Mouse (Mus musculus) hindbrain, embryonic 13.5 days (tissue): ENCODE results near the gene 4930412O13Rik. TPM values are rescaled to one million over a fixed set of nuclear protein-coding genes. Genes with fewer than 3 reads are reported as not detected.

ENCODE experiments used
- ATAC-seq: fragments of 200-750 bp; cut with Nextera tagmentation; 2 replicates; pipeline ENCODE4 v1.8.0; 2017; ENCODE audit warnings: moderate TSS enrichment; ENCODE audit not compliant: low FRiP score
- H3K27ac ChIP-seq: fragments of 300-500 bp; sonication (generic); 2 replicates; pipeline ENCODE4 v1.5.1; 2015; ENCODE audit warnings: inconsistent platforms, mild to moderate bottlenecking, moderate library complexity
- H3K27me3 ChIP-seq: fragments of 300-500 bp; sonication (generic); 2 replicates; pipeline ENCODE4 v1.6.1; 2015; ENCODE audit warnings: mild to moderate bottlenecking, inconsistent platforms
- H3K36me3 ChIP-seq: fragments of 300-500 bp; sonication (generic); 2 replicates; pipeline ENCODE4 v1.6.1; 2015; ENCODE audit warnings: mild to moderate bottlenecking, inconsistent platforms
- H3K4me1 ChIP-seq: fragments of 300-500 bp; sonication (generic); replicated peaks from 2 replicates; pipeline ENCODE4 v1.6.1; 2015; ENCODE audit warnings: inconsistent platforms
- H3K4me2 ChIP-seq: fragments of 300-500 bp; sonication (generic); 2 replicates; pipeline ENCODE4 v1.6.1; 2015; ENCODE audit warnings: inconsistent platforms, mild to moderate bottlenecking, moderate library complexity
- H3K4me3 ChIP-seq: fragments of 300-500 bp; sonication (generic); 2 replicates; pipeline ENCODE4 v1.5.1; 2015; ENCODE audit warnings: mild to moderate bottlenecking, inconsistent platforms
- H3K9ac ChIP-seq: fragments of 300-500 bp; sonication (generic); 2 replicates; pipeline ENCODE4 v1.6.1; 2015; ENCODE audit warnings: mild to moderate bottlenecking, inconsistent platforms
- H3K9me3 ChIP-seq: fragments of 300-500 bp; sonication (generic); 2 replicates; pipeline ENCODE4 v1.6.1; 2016; ENCODE audit warnings: inconsistent platforms
- WGBS: fragments of 180-500 bp; shearing (Covaris S2); methylation state at CpG from one replicate; pipeline ENCODE4 v1.1.7; 2015; 5-methylcytosine and 5-hydroxymethylcytosine counted together
- polyA plus RNA-seq: library from polyadenylated mRNA; unstranded; fragments of >200 nt; fragmentation: Nextera tagmentation; extraction: Ambion mirVana; gene quantifications from 2 replicates; pipeline ENCODE4 v1.2.1, GENCODE M21; 2015

Gene 4930412O13Rik
- polyA plus RNA-seq, 1 experiment from 2014 or later, result 1.1 TPM

- no peak for ATAC-seq
- Histone ChIP-seq H3K27me3 (peaks cover 95% of the 10 kb centered on the region), H3K9ac (peak overlapping the region; percentile 66), H3K4me1 (peaks cover 42% of the 10 kb centered on the region), H3K4me3 (peak overlapping the region; percentile 41), H3K27ac (peak overlapping the region; percentile 78), H3K4me2 (peak overlapping the region; percentile 61), H3K9me3 (no peaks in the 10 kb centered on the region), H3K36me3 (no peaks in the 10 kb centered on the region)
- WGBS, result 0% methylated on average over 39 of the region's 39 CpGs
These were observed 1.4 kb downstream of the 4930412O13Rik start for GRCm38 (mm10) chr2:9882371-9882925.

- Histone ChIP-seq H3K4me1 (peaks cover 39% of the 10 kb centered on the region), H3K9me3 (no peaks in the 10 kb centered on the region), H3K27ac (peak overlapping the region; percentile 78), H3K4me2 (peak overlapping the region; percentile 61), H3K36me3 (no peaks in the 10 kb centered on the region), H3K4me3 (peak overlapping the region; percentile 41), H3K9ac (peak overlapping the region; percentile 66), H3K27me3 (peaks cover 96% of the 10 kb centered on the region)
- no peak for ATAC-seq
- WGBS, result under 1% methylated on average over 43 of the region's 43 CpGs
These were observed 2.1 kb downstream of the 4930412O13Rik start for GRCm38 (mm10) chr2:9882926-9883802.

GRCm38 (mm10) chr2:9883803-9884532, 2.9 kb downstream of the 4930412O13Rik start:
- H3K9me3 ChIP-seq, result no peaks in the 10 kb centered on the region
- no peaks in the 10 kb centered on the region for H3K36me3 ChIP-seq
- H3K4me3 ChIP-seq, result peak overlapping the region; percentile 41
- peak overlapping the region; percentile 78 for H3K27ac ChIP-seq
- ATAC-seq, result no peak
- H3K4me1 ChIP-seq, result peaks cover 31% of the 10 kb centered on the region
- under 1% methylated on average over 27 of the region's 27 CpGs for WGBS
- peak overlapping the region; percentile 66; the same call in 1 of the 2 replicates for H3K9ac ChIP-seq
- H3K4me2 ChIP-seq, result peak overlapping the region; percentile 61
- H3K27me3 ChIP-seq, result peaks cover 96% of the 10 kb centered on the region

- Histone ChIP-seq H3K9ac (peak overlapping the region; percentile 66), H3K4me2 (peak overlapping the region; percentile 61), H3K4me1 (peaks cover 29% of the 10 kb centered on the region), H3K4me3 (peak overlapping the region; percentile 41), H3K36me3 (no peaks in the 10 kb centered on the region), H3K9me3 (no peaks in the 10 kb centered on the region), H3K27ac (peak overlapping the region; percentile 78), H3K27me3 (peaks cover 96% of the 10 kb centered on the region)
- WGBS, result 1% methylated on average over 15 of the region's 15 CpGs
- no peak for ATAC-seq
These were observed 3.6 kb downstream of the 4930412O13Rik start for GRCm38 (mm10) chr2:9884533-9885216.

- Histone ChIP-seq H3K9ac (peak overlapping the region; percentile 66), H3K4me1 (peaks cover 31% of the 10 kb centered on the region), H3K27me3 (peaks cover 96% of the 10 kb centered on the region), H3K36me3 (no peaks in the 10 kb centered on the region), H3K27ac (peak overlapping the region; percentile 78), H3K4me3 (peak overlapping the region; percentile 41), H3K4me2 (peak overlapping the region; percentile 61; the same call in 1 of the 2 replicates), H3K9me3 (no peaks in the 10 kb centered on the region)
- 2% methylated on average over 14 of the region's 14 CpGs for WGBS
- ATAC-seq, result no peak
These were observed 4.2 kb downstream of the 4930412O13Rik start for GRCm38 (mm10) chr2:9885217-9885770.

GRCm38 (mm10) chr2:9886031-9886430, 5.0 kb downstream of the 4930412O13Rik start:
- Histone ChIP-seq H3K4me2 (peak overlapping the region; percentile 61), H3K36me3 (no peaks in the 10 kb centered on the region), H3K9me3 (no peaks in the 10 kb centered on the region), H3K4me3 (peak overlapping the region; percentile 41), H3K9ac (peak overlapping the region; percentile 66), H3K4me1 (peaks cover 27% of the 10 kb centered on the region), H3K27ac (peak overlapping the region; percentile 78), H3K27me3 (peaks cover 96% of the 10 kb centered on the region)
- no peak for ATAC-seq
- WGBS, result 8% methylated on average over 3 of the region's 3 CpGs

GRCm38 (mm10) chr2:9886921-9887610, 6.0 kb downstream of the 4930412O13Rik start:
- Histone ChIP-seq H3K9ac (peak overlapping the region; percentile 46; the same call in 1 of the 2 replicates), H3K4me1 (peaks cover 20% of the 10 kb centered on the region), H3K27ac (peak overlapping the region; percentile 24), H3K4me3 (peak overlapping the region; percentile 41), H3K27me3 (peaks cover 92% of the 10 kb centered on the region), H3K4me2 (peak overlapping the region; percentile 61; the same call in 1 of the 2 replicates), H3K9me3 (no peaks in the 10 kb centered on the region), H3K36me3 (no peaks in the 10 kb centered on the region)
- no peak for ATAC-seq
- 2% methylated on average over 7 of the region's 7 CpGs for WGBS

GRCm38 (mm10) chr2:9887636-9888035, 6.6 kb downstream of the 4930412O13Rik start:
- Histone ChIP-seq H3K27ac (0 out of 2 replicates have a peak overlapping the region, but pooled peaks have one; percentile 24), H3K4me1 (peaks cover 15% of the 10 kb centered on the region), H3K9me3 (no peaks in the 10 kb centered on the region), H3K4me3 (peak overlapping the region; percentile 41), H3K9ac (0 out of 2 replicates have a peak overlapping the region, but pooled peaks have one; percentile 46), H3K4me2 (no peak overlapping the region), H3K36me3 (no peaks in the 10 kb centered on the region), H3K27me3 (peaks cover 93% of the 10 kb centered on the region)
- WGBS, result under 1% methylated on average over 7 of the region's 7 CpGs
- 0 out of 2 replicates have a peak, but pooled peaks have one; percentile 27 for ATAC-seq

GRCm38 (mm10) chr2:9888913-9889650, 8.0 kb downstream of the 4930412O13Rik start, which contains the start of gene 9230102O04Rik:
Gene 9230102O04Rik (minus strand): TSS chr2:9889540.
- peak within 1 kb of the TSS; percentile 41 for H3K4me2 ChIP-seq
- ATAC-seq, result peak; percentile 67
- 0 out of 2 replicates have a peak within 1 kb of the TSS, but pooled peaks have one; percentile 1 for H3K9ac ChIP-seq

GRCm38 (mm10) chr2:9889651-9890183, 8.7 kb downstream of the 4930412O13Rik start, which contains the start of gene Gata3:
Gene Gata3 (minus strand): TSS chr2:9890034.
- Histone ChIP-seq H3K36me3 (no peaks in the 10 kb centered on the region), H3K27me3 (peaks cover 96% of the 10 kb centered on the region), H3K9me3 (no peaks in the 10 kb centered on the region), H3K4me2 (peak within 1 kb of the TSS; percentile 41), H3K9ac (0 out of 2 replicates have a peak within 1 kb of the TSS, but pooled peaks have one; percentile 1), H3K4me1 (peaks cover 7% of the 10 kb centered on the region; the same call in 1 of the 2 replicates), H3K4me3 (peak within 1 kb of the TSS; percentile 23), H3K27ac (no peak within 1 kb of the TSS)
- under 1% methylated on average over 23 of the region's 23 CpGs for WGBS
- ATAC-seq, result no peak

More at GRCm38 (mm10) chr2:9888913-9889650, 8.0 kb downstream of the 4930412O13Rik start, which contains the start of gene 9230102O04Rik:
- no peaks in the 10 kb centered on the region for H3K36me3 ChIP-seq
- H3K27ac ChIP-seq, result no peak within 1 kb of the TSS
- no peaks in the 10 kb centered on the region for H3K9me3 ChIP-seq
- peaks cover 96% of the 10 kb centered on the region for H3K27me3 ChIP-seq
- WGBS, result under 1% methylated on average over 30 of the region's 30 CpGs
- H3K4me1 ChIP-seq, result peaks cover 7% of the 10 kb centered on the region; the same call in 1 of the 2 replicates
- H3K4me3 ChIP-seq, result peak within 1 kb of the TSS; percentile 23
